Mouse (Mus musculus) heart, embryonic 12.5 days (tissue): Measurements from ENCODE around the gene Rassf7. TPM values are rescaled to one million over a fixed set of nuclear protein-coding genes. Genes with fewer than 3 reads are reported as not detected.
"Not testable (repeated sequence)": the region's sequence is repeated elsewhere in the genome, so short reads cannot be mapped to it uniquely, and the experiment has no call there.

Experiments
- ATAC-seq: fragments of 200-750 bp; cut with Nextera tagmentation; 2 replicates; pipeline ENCODE4 v1.8.0; 2017; ENCODE audit warnings: moderate TSS enrichment, moderate library complexity; ENCODE audit not compliant: insufficient number of reproducible peaks, low FRiP score
- H3K27ac ChIP-seq: fragments of 300-500 bp; sonication (generic); 2 replicates; pipeline ENCODE4 v1.5.1; 2016; ENCODE audit warnings: mild to moderate bottlenecking, moderate library complexity; ENCODE audit not compliant: poor library complexity, severe bottlenecking
- H3K27me3 ChIP-seq: fragments of 300-500 bp; sonication (generic); replicated peaks from 2 replicates; pipeline ENCODE4 v1.6.1; 2016; ENCODE audit warnings: mild to moderate bottlenecking, moderate library complexity
- H3K36me3 ChIP-seq: fragments of 300-500 bp; sonication (generic); 2 replicates; pipeline ENCODE4 v1.6.1; 2016; ENCODE audit warnings: mild to moderate bottlenecking, moderate library complexity
- H3K4me1 ChIP-seq: fragments of 300-500 bp; sonication (generic); replicated peaks from 2 replicates; pipeline ENCODE4 v1.6.1; 2016; ENCODE audit warnings: mild to moderate bottlenecking
- H3K4me2 ChIP-seq: fragments of 300-500 bp; sonication (generic); 2 replicates; pipeline ENCODE4 v1.6.1; 2016; ENCODE audit warnings: mild to moderate bottlenecking, moderate library complexity
- H3K4me3 ChIP-seq: fragments of 300-500 bp; sonication (generic); 2 replicates; pipeline ENCODE4 v1.5.1; 2016; ENCODE audit warnings: mild to moderate bottlenecking
- H3K9ac ChIP-seq: fragments of 300-500 bp; sonication (generic); 2 replicates; pipeline ENCODE4 v1.6.1; 2016; ENCODE audit warnings: mild to moderate bottlenecking, moderate library complexity
- H3K9me3 ChIP-seq: fragments of 300-500 bp; sonication (generic); replicated peaks from 2 replicates; pipeline ENCODE4 v1.6.1; 2016; ENCODE audit warnings: mild to moderate bottlenecking, moderate library complexity
- WGBS: fragments of 180-500 bp; shearing (Covaris S2); methylation state at CpG from one replicate; pipeline ENCODE4 v1.1.7; 2016; 5-methylcytosine and 5-hydroxymethylcytosine counted together
- polyA plus RNA-seq: library from polyadenylated mRNA; unstranded; fragments of >200 nt; fragmentation: Nextera tagmentation; extraction: Ambion mirVana; gene quantifications from 2 replicates; pipeline ENCODE4 v1.2.1, GENCODE M21; 2016

The Rassf7 gene
- polyA plus RNA-seq, 1 experiment from 2014 or later: 16.2 TPM

- H3K27me3 ChIP-seq: no peaks in the 10 kb centered on the region
- 82% methylated on average over 4 of the region's 4 CpGs for whole genome bisulfite sequencing
Measured at GRCm38 (mm10) chr7:141222696-141223215, 7.1 kb downstream of the Rassf7 start.

GRCm38 (mm10) chr7:141226535-141226934, 10.9 kb downstream of the Rassf7 start:
- Histone ChIP-seq H3K36me3 (peaks cover 8% of the 10 kb centered on the region), H3K27ac (no peak overlapping the region), H3K27me3 (no peaks in the 10 kb centered on the region), H3K9me3 (no peaks in the 10 kb centered on the region), H3K9ac (no peak overlapping the region), H3K4me1 (peaks cover 35% of the 10 kb centered on the region), H3K4me2 (no peak overlapping the region), H3K4me3 (no peak overlapping the region)
- 80% methylated on average over 6 of the region's 6 CpGs for WGBS
- no peak for ATAC-seq

More at GRCm38 (mm10) chr7:141222696-141223215, 7.1 kb downstream of the Rassf7 start:
- H3K4me3 ChIP-seq: no peak overlapping the region
- ATAC-seq: no peak
- peaks cover 30% of the 10 kb centered on the region for H3K4me1 ChIP-seq
- peak overlapping the region; percentile 63 for H3K4me2 ChIP-seq
- H3K27ac ChIP-seq: peak overlapping the region; percentile 88
- H3K9me3 ChIP-seq: no peaks in the 10 kb centered on the region
- H3K36me3 ChIP-seq: 0 out of 2 replicates have a peak, but pooled peaks cover 3% of the 10 kb centered on the region
- no peak overlapping the region for H3K9ac ChIP-seq

GRCm38 (mm10) chr7:141227796-141228195, 12.1 kb downstream of the Rassf7 start:
- H3K4me1 ChIP-seq: peaks cover 27% of the 10 kb centered on the region
- ATAC-seq: peak; percentile 0; the same call in 1 of the 2 replicates
- peak overlapping the region; percentile 92; the same call in 1 of the 2 replicates for H3K4me3 ChIP-seq
- H3K27ac ChIP-seq: no peak overlapping the region
- H3K36me3 ChIP-seq: peaks cover 20% of the 10 kb centered on the region
- peak overlapping the region; percentile 89 for H3K4me2 ChIP-seq
- WGBS: 78% methylated on average over 4 of the region's 4 CpGs
- no peaks in the 10 kb centered on the region for H3K27me3 ChIP-seq
- H3K9me3 ChIP-seq: no peaks in the 10 kb centered on the region
- H3K9ac ChIP-seq: peak overlapping the region; percentile 34

GRCm38 (mm10) chr7:141228279-141229067, 12.8 kb downstream of the Rassf7 start, which contains the start of gene Phrf1:
Phrf1 (plus strand) TSS chr7:141228784.
- ATAC-seq: peak; percentile 91
- Histone ChIP-seq H3K4me2 (peak within 1 kb of the TSS; percentile 89), H3K4me3 (peak within 1 kb of the TSS; percentile 92), H3K9ac (peak within 1 kb of the TSS; percentile 97), H3K4me1 (peaks cover 23% of the 10 kb centered on the region), H3K9me3 (no peaks in the 10 kb centered on the region), H3K36me3 (peaks cover 27% of the 10 kb centered on the region), H3K27me3 (no peaks in the 10 kb centered on the region), H3K27ac (peak within 1 kb of the TSS; percentile 83)
- under 1% methylated on average over 76 of the region's 76 CpGs for WGBS

- H3K9me3 ChIP-seq: no peaks in the 10 kb centered on the region
- peak overlapping the region; percentile 92 for H3K4me3 ChIP-seq
- 56% methylated on average over 6 of the region's 6 CpGs for WGBS
- peaks cover 39% of the 10 kb centered on the region for H3K36me3 ChIP-seq
- H3K4me2 ChIP-seq: peak overlapping the region; percentile 89
- peaks cover 23% of the 10 kb centered on the region for H3K4me1 ChIP-seq
- no peak overlapping the region for H3K27ac ChIP-seq
- ATAC-seq: no peak
- peak overlapping the region; percentile 97 for H3K9ac ChIP-seq
- no peaks in the 10 kb centered on the region for H3K27me3 ChIP-seq
Measured at GRCm38 (mm10) chr7:141229702-141230101, 14.0 kb downstream of the Rassf7 start.

- no peak overlapping the region for H3K9ac ChIP-seq
- H3K27ac ChIP-seq: no peak overlapping the region
- 89% methylated on average over 4 of the region's 4 CpGs for WGBS
- no peaks in the 10 kb centered on the region for H3K27me3 ChIP-seq
- H3K4me2 ChIP-seq: peak overlapping the region; percentile 89; the same call in 1 of the 2 replicates
- H3K36me3 ChIP-seq: peaks cover 47% of the 10 kb centered on the region
- H3K9me3 ChIP-seq: no peaks in the 10 kb centered on the region
- peaks cover 23% of the 10 kb centered on the region for H3K4me1 ChIP-seq
- H3K4me3 ChIP-seq: no peak overlapping the region
- no peak for ATAC-seq
Measured at GRCm38 (mm10) chr7:141230570-141230969, 14.9 kb downstream of the Rassf7 start.

GRCm38 (mm10) chr7:141231111-141231510, 15.5 kb downstream of the Rassf7 start:
- no peak overlapping the region for H3K4me2 ChIP-seq
- H3K27me3 ChIP-seq: no peaks in the 10 kb centered on the region
- no peak overlapping the region for H3K27ac ChIP-seq
- no peak overlapping the region for H3K9ac ChIP-seq
- H3K36me3 ChIP-seq: peaks cover 53% of the 10 kb centered on the region
- H3K9me3 ChIP-seq: no peaks in the 10 kb centered on the region
- no peak for ATAC-seq
- WGBS: 96% methylated on average over 3 of the region's 3 CpGs
- H3K4me3 ChIP-seq: no peak overlapping the region
- peaks cover 23% of the 10 kb centered on the region for H3K4me1 ChIP-seq

- no peaks in the 10 kb centered on the region for H3K27me3 ChIP-seq
- H3K27ac ChIP-seq: no peak overlapping the region
- H3K4me2 ChIP-seq: no peak overlapping the region
- no peaks in the 10 kb centered on the region for H3K9me3 ChIP-seq
- no peak for ATAC-seq
- H3K36me3 ChIP-seq: peaks cover 56% of the 10 kb centered on the region
- H3K9ac ChIP-seq: no peak overlapping the region
- WGBS: 91% methylated on average over 10 of the region's 10 CpGs
- H3K4me1 ChIP-seq: peaks cover 23% of the 10 kb centered on the region
- no peak overlapping the region for H3K4me3 ChIP-seq
Measured at GRCm38 (mm10) chr7:141231551-141231950, 15.9 kb downstream of the Rassf7 start.

- H3K4me2 ChIP-seq: not testable (repeated sequence)
- peaks cover 95% of the 10 kb centered on the region for H3K36me3 ChIP-seq
Measured at GRCm38 (mm10) chr7:141250486-141250885, 34.8 kb downstream of the Rassf7 start.

GRCm38 (mm10) chr7:141256159-141256558, 40.5 kb downstream of the Rassf7 start:
- Histone ChIP-seq H3K4me3 (no peak overlapping the region), H3K9ac (no peak overlapping the region), H3K36me3 (peaks cover 93% of the 10 kb centered on the region), H3K27ac (no peak overlapping the region), H3K9me3 (no peaks in the 10 kb centered on the region), H3K4me1 (no peaks in the 10 kb centered on the region), H3K4me2 (no peak overlapping the region), H3K27me3 (no peaks in the 10 kb centered on the region)
- ATAC-seq: no peak
- 82% methylated on average over 10 of the region's 10 CpGs for WGBS

More at GRCm38 (mm10) chr7:141250486-141250885, 34.8 kb downstream of the Rassf7 start:
- 86% methylated on average over 4 of the region's 4 CpGs for WGBS
- ATAC-seq, H3K27ac ChIP-seq, H3K9me3 ChIP-seq, H3K4me1 ChIP-seq, H3K27me3 ChIP-seq, H3K4me3 ChIP-seq, H3K9ac ChIP-seq: not testable (repeated sequence)

GRCm38 (mm10) chr7:141261480-141261879, 45.8 kb downstream of the Rassf7 start:
- no peak overlapping the region for H3K4me2 ChIP-seq
- H3K9ac ChIP-seq: no peak overlapping the region
- no peak overlapping the region for H3K4me3 ChIP-seq
- H3K4me1 ChIP-seq: peaks cover 8% of the 10 kb centered on the region
- WGBS: 92% methylated on average over 3 of the region's 3 CpGs
- peaks cover 80% of the 10 kb centered on the region for H3K36me3 ChIP-seq
- H3K9me3 ChIP-seq: no peaks in the 10 kb centered on the region
- ATAC-seq: no peak
- H3K27me3 ChIP-seq: no peaks in the 10 kb centered on the region
- no peak overlapping the region for H3K27ac ChIP-seq
